Mouse (Mus musculus): ENCODE measurements at regions not wholly inside any gene's neighbourhood (a gene's known extent, or its start where the extent isn't known, plus 50 kb on each side); places are given as distances from the start of the nearest gene placed in this dataset.

GRCm38 (mm10) chr5:118981046-118981445 is 420.6 kb downstream of the Med13l start:
- peak; percentile 56 to 57 for DNase-seq

GRCm38 (mm10) chr5:118984251-118984650 is 423.8 kb downstream of the Med13l start:
- peak in 1 of 2 experiments; percentile 33 for DNase-seq

- DNase-seq: peak; percentile 33 to 58
These were observed 424.4 kb downstream of the Med13l start for GRCm38 (mm10) chr5:118984797-118985408.

GRCm38 (mm10) chr5:118987376-118988000 is 427.0 kb downstream of the Med13l start:
- DNase-seq: peak; percentile 5 to 20

GRCm38 (mm10) chr5:118999124-118999523 is 438.6 kb downstream of the Med13l start:
- DNase-seq: no peak

GRCm38 (mm10) chr5:119005825-119006471 is 445.5 kb downstream of the Med13l start:
- no peak for DNase-seq

- no peak for DNase-seq
These were observed 449.6 kb downstream of the Med13l start for GRCm38 (mm10) chr5:119010048-119010447.

GRCm38 (mm10) chr5:119015181-119015580 is 454.7 kb downstream of the Med13l start:
- DNase-seq: no peak

- DNase-seq: no peak
These were observed 455.3 kb downstream of the Med13l start for GRCm38 (mm10) chr5:119015606-119016255.

- no peak for DNase-seq
These were observed 455.9 kb downstream of the Med13l start for GRCm38 (mm10) chr5:119016420-119016819.

- DNase-seq: no peak
These were observed 463.5 kb downstream of the Med13l start for GRCm38 (mm10) chr5:119023947-119024346.

- DNase-seq: no peak
These were observed 471.6 kb downstream of the Med13l start for GRCm38 (mm10) chr5:119032051-119032450.

- no peak for DNase-seq
These were observed 484.1 kb downstream of the Med13l start for GRCm38 (mm10) chr5:119044548-119044947.

- no peak for DNase-seq
These were observed 487.1 kb downstream of the Med13l start for GRCm38 (mm10) chr5:119047581-119047980.

GRCm38 (mm10) chr5:119052354-119052996 is 492.0 kb downstream of the Med13l start:
- peak; percentile 19 to 23 for DNase-seq

GRCm38 (mm10) chr5:119053738-119054137 is 493.3 kb downstream of the Med13l start:
- peak in 1 of 2 experiments; percentile 22 for DNase-seq

GRCm38 (mm10) chr5:119054393-119054792 is 493.9 kb downstream of the Med13l start:
- DNase-seq: no peak

- DNase-seq: peak; percentile 60 to 62
These were observed 495.0 kb downstream of the Med13l start for GRCm38 (mm10) chr5:119055430-119055829.

GRCm38 (mm10) chr5:119057813-119058212 is 497.3 kb downstream of the Med13l start:
- no peak for DNase-seq

GRCm38 (mm10) chr5:119058231-119058851 is 497.9 kb downstream of the Med13l start:
- peak; percentile 54 to 67 for DNase-seq

GRCm38 (mm10) chr5:119059223-119059622 is 498.7 kb downstream of the Med13l start:
- DNase-seq: no peak

- no peak for DNase-seq
These were observed 500.4 kb downstream of the Med13l start for GRCm38 (mm10) chr5:119060886-119061285.
